Mouse (Mus musculus): ENCODE results near the gene Foxo3. TPM values are rescaled to one million over a fixed set of nuclear protein-coding genes. Genes with fewer than 3 reads are reported as not detected.

The Foxo3 gene
- polyA plus RNA-seq, 1 experiment: 4.7 TPM

GRCm38 (mm10) chr10:42173839-42174238 lies 102.7 kb downstream of the Foxo3 start:
- Histone ChIP-seq H3K27ac (replicated peaks; ENCODE audit: low read depth, low read length) (no peak overlapping the region), H3K4me1 (ENCODE audit: control insufficient read depth, insufficient read depth, insufficient read length, low read length) (no peaks in the 10 kb centered on the region), H3K4me3 (ENCODE audit: insufficient read depth, low read depth, low read length) (no peak overlapping the region)

- Histone ChIP-seq H3K4me1 (ENCODE audit: control insufficient read depth, insufficient read depth, insufficient read length, low read length) (no peaks in the 10 kb centered on the region), H3K27ac (replicated peaks; ENCODE audit: low read depth, low read length) (no peak overlapping the region), H3K4me3 (ENCODE audit: insufficient read depth, low read depth, low read length) (no peak overlapping the region)
These were observed 105.6 kb downstream of the Foxo3 start for GRCm38 (mm10) chr10:42170889-42171347.

- Histone ChIP-seq H3K27ac (replicated peaks; ENCODE audit: low read depth, low read length) (no peak overlapping the region), H3K4me1 (ENCODE audit: control insufficient read depth, insufficient read depth, insufficient read length, low read length) (no peaks in the 10 kb centered on the region), H3K4me3 (ENCODE audit: insufficient read depth, low read depth, low read length) (no peak overlapping the region)
These were observed 106.4 kb downstream of the Foxo3 start for GRCm38 (mm10) chr10:42170201-42170600.

GRCm38 (mm10) chr10:42154727-42155126 lies 121.8 kb downstream of the Foxo3 start:
- Histone ChIP-seq H3K27ac (replicated peaks; ENCODE audit: low read depth, low read length) (no peak overlapping the region), H3K4me3 (ENCODE audit: insufficient read depth, low read depth, low read length) (no peak overlapping the region), H3K4me1 (ENCODE audit: control insufficient read depth, insufficient read depth, insufficient read length, low read length) (no peaks in the 10 kb centered on the region)

GRCm38 (mm10) chr10:42152426-42153205 lies 123.9 kb downstream of the Foxo3 start:
- no peak overlapping the region for H3K4me3 ChIP-seq (ENCODE audit: insufficient read depth, low read depth, low read length)
- no peaks in the 10 kb centered on the region for H3K4me1 ChIP-seq (ENCODE audit: control insufficient read depth, insufficient read depth, insufficient read length, low read length)
- H3K27ac ChIP-seq (replicated peaks; ENCODE audit: low read depth, low read length): no peak overlapping the region

GRCm38 (mm10) chr10:42149767-42150166 lies 126.8 kb downstream of the Foxo3 start:
- H3K4me1 ChIP-seq (ENCODE audit: control insufficient read depth, insufficient read depth, insufficient read length, low read length): no peaks in the 10 kb centered on the region
- no peak overlapping the region for H3K4me3 ChIP-seq (ENCODE audit: insufficient read depth, low read depth, low read length)
- H3K27ac ChIP-seq (replicated peaks; ENCODE audit: low read depth, low read length): no peak overlapping the region

- Histone ChIP-seq H3K4me3 (ENCODE audit: insufficient read depth, low read depth, low read length) (no peak overlapping the region), H3K4me1 (ENCODE audit: control insufficient read depth, insufficient read depth, insufficient read length, low read length) (no peaks in the 10 kb centered on the region), H3K27ac (replicated peaks; ENCODE audit: low read depth, low read length) (no peak overlapping the region)
These were observed 128.2 kb downstream of the Foxo3 start for GRCm38 (mm10) chr10:42148326-42148725.

- Histone ChIP-seq H3K27ac (replicated peaks; ENCODE audit: low read depth, low read length) (no peak overlapping the region), H3K4me1 (ENCODE audit: control insufficient read depth, insufficient read depth, insufficient read length, low read length) (no peaks in the 10 kb centered on the region), H3K4me3 (ENCODE audit: insufficient read depth, low read depth, low read length) (no peak overlapping the region)
These were observed 131.3 kb downstream of the Foxo3 start for GRCm38 (mm10) chr10:42145221-42145620.

GRCm38 (mm10) chr10:42144788-42145187 lies 131.8 kb downstream of the Foxo3 start:
- H3K4me1 ChIP-seq (ENCODE audit: control insufficient read depth, insufficient read depth, insufficient read length, low read length): no peaks in the 10 kb centered on the region
- H3K27ac ChIP-seq (replicated peaks; ENCODE audit: low read depth, low read length): no peak overlapping the region
- no peak overlapping the region for H3K4me3 ChIP-seq (ENCODE audit: insufficient read depth, low read depth, low read length)

- Histone ChIP-seq H3K27ac (replicated peaks; ENCODE audit: low read depth, low read length) (no peak overlapping the region), H3K4me1 (ENCODE audit: control insufficient read depth, insufficient read depth, insufficient read length, low read length) (no peaks in the 10 kb centered on the region), H3K4me3 (ENCODE audit: insufficient read depth, low read depth, low read length) (no peak overlapping the region)
These were observed 132.4 kb downstream of the Foxo3 start for GRCm38 (mm10) chr10:42144176-42144575.

- Histone ChIP-seq H3K27ac (replicated peaks; ENCODE audit: low read depth, low read length) (no peak overlapping the region), H3K4me1 (ENCODE audit: control insufficient read depth, insufficient read depth, insufficient read length, low read length) (no peaks in the 10 kb centered on the region)
These were observed 133.8 kb downstream of the Foxo3 start for GRCm38 (mm10) chr10:42142791-42143190.

GRCm38 (mm10) chr10:42142081-42142480 lies 134.5 kb downstream of the Foxo3 start:
- Histone ChIP-seq H3K4me1 (ENCODE audit: control insufficient read depth, insufficient read depth, insufficient read length, low read length) (no peaks in the 10 kb centered on the region), H3K4me3 (ENCODE audit: insufficient read depth, low read depth, low read length) (no peak overlapping the region), H3K27ac (replicated peaks; ENCODE audit: low read depth, low read length) (no peak overlapping the region)

More at GRCm38 (mm10) chr10:42142791-42143190, 133.8 kb downstream of the Foxo3 start:
- no peak overlapping the region for H3K4me3 ChIP-seq (ENCODE audit: insufficient read depth, low read depth, low read length)

- Histone ChIP-seq H3K4me3 (ENCODE audit: insufficient read depth, low read depth, low read length) (no peak overlapping the region), H3K27ac (replicated peaks; ENCODE audit: low read depth, low read length) (no peak overlapping the region), H3K4me1 (ENCODE audit: control insufficient read depth, insufficient read depth, insufficient read length, low read length) (no peaks in the 10 kb centered on the region)
These were observed 136.8 kb downstream of the Foxo3 start for GRCm38 (mm10) chr10:42139749-42140148.

GRCm38 (mm10) chr10:42134759-42135702 lies 141.5 kb downstream of the Foxo3 start:
- Histone ChIP-seq H3K4me1 (ENCODE audit: control insufficient read depth, insufficient read depth, insufficient read length, low read length) (no peaks in the 10 kb centered on the region), H3K4me3 (ENCODE audit: insufficient read depth, low read depth, low read length) (no peak overlapping the region), H3K27ac (replicated peaks; ENCODE audit: low read depth, low read length) (no peak overlapping the region)
